Mouse (Mus musculus) limb, embryonic 13.5 days (tissue): ENCODE data around the gene Ythdc1. TPM values are rescaled to one million over a fixed set of nuclear protein-coding genes. Genes with fewer than 3 reads are reported as not detected.

ENCODE experiments used
- ATAC-seq: fragments of 200-750 bp; cut with Nextera tagmentation; 2 replicates; pipeline ENCODE4 v1.8.0; 2017; ENCODE audit warnings: low read depth, moderate number of reproducible peaks, moderate TSS enrichment; ENCODE audit not compliant: low FRiP score
- H3K27ac ChIP-seq: fragments of 300-500 bp; sonication (generic); 2 replicates; pipeline ENCODE4 v1.5.1; 2015; ENCODE audit warnings: inconsistent platforms, mild to moderate bottlenecking, moderate library complexity
- H3K27me3 ChIP-seq: fragments of 300-500 bp; sonication (generic); 2 replicates; pipeline ENCODE4 v1.6.1; 2015; ENCODE audit warnings: mild to moderate bottlenecking, inconsistent platforms
- H3K36me3 ChIP-seq: fragments of 300-500 bp; sonication (generic); 2 replicates; pipeline ENCODE4 v1.6.1; 2015; ENCODE audit warnings: inconsistent platforms, mild to moderate bottlenecking, moderate library complexity
- H3K4me1 ChIP-seq: fragments of 300-500 bp; sonication (generic); 2 replicates; pipeline ENCODE4 v1.6.1; 2015; ENCODE audit warnings: inconsistent platforms
- H3K4me2 ChIP-seq: fragments of 300-500 bp; sonication (generic); replicated peaks from 2 replicates; pipeline ENCODE4 v1.6.1; 2015; ENCODE audit warnings: inconsistent platforms, mild to moderate bottlenecking, moderate library complexity
- H3K4me3 ChIP-seq: fragments of 300-500 bp; sonication (generic); 2 replicates; pipeline ENCODE4 v1.5.1; 2015; ENCODE audit warnings: moderate library complexity, mild to moderate bottlenecking, inconsistent platforms
- H3K9ac ChIP-seq: fragments of 300-500 bp; sonication (generic); 2 replicates; pipeline ENCODE4 v1.6.1; 2015; ENCODE audit warnings: mild to moderate bottlenecking, inconsistent platforms
- H3K9me3 ChIP-seq: fragments of 300-500 bp; sonication (generic); 2 replicates; pipeline ENCODE4 v1.6.1; 2016; ENCODE audit warnings: inconsistent platforms
- WGBS: fragments of 180-500 bp; shearing (Covaris S2); methylation state at CpG from one replicate; pipeline ENCODE4 v1.1.7; 2015; 5-methylcytosine and 5-hydroxymethylcytosine counted together
- polyA plus RNA-seq: library from polyadenylated mRNA; unstranded; fragments of >200 nt; fragmentation: Nextera tagmentation; extraction: Ambion mirVana; gene quantifications from 2 replicates; pipeline ENCODE4 v1.2.1, GENCODE M21; 2015

The Ythdc1 gene
- polyA plus RNA-seq = 43.2 and 45.7 TPM in 2 replicates

DNA sequence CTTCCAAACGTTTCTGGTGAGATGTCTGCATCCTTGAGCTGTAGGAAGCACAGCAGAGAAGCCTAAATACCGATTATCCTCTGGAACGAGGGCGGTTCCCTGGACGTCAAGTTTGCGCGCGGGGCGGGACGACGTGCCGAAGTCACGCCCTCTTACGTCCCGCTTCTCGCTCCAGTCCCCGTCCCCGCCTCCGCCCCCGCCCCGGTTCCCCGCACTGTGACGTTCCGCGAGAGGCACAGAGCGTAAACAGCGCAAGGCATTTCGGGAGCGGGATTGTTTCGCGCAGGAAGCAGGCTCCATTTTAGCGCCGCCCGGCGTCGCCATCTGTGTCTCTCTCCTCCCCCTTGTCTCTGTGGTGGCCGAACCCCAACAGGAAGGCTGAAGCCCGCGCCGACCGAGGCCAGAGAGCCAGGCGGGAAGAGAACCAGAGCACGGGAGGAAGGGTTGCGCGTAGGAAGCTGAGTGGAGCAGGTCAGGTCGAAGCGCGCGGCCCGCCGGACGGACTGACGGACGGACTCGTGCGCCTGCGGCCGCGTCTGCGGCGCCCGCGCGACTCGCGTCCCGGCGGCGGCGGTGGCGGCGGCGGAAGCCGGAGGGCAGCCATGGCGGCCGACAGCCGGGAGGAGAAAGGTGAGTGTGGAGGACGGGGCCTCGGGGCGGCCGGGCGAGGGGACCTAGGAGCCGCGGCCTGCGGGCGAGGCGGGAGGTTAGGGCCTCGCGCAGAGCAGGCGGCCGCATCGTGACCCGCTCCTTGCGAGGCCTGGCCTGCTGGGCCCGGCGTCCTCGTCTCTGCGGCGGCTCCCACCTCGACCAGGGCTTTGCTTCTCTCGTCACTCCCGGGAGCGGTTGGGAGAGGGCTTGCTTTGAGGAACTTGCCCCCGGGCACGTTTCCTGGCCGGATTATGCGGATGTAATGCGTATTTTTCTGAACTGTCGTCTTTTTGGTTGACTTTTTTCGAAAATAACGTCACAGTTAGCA, at the start of gene Ythdc1:
Gene Ythdc1 (plus strand): TSS at position 260 of the 979 bp plus-strand sequence.
- under 1% methylated on average over 104 of the region's 111 CpGs for WGBS

DNA sequence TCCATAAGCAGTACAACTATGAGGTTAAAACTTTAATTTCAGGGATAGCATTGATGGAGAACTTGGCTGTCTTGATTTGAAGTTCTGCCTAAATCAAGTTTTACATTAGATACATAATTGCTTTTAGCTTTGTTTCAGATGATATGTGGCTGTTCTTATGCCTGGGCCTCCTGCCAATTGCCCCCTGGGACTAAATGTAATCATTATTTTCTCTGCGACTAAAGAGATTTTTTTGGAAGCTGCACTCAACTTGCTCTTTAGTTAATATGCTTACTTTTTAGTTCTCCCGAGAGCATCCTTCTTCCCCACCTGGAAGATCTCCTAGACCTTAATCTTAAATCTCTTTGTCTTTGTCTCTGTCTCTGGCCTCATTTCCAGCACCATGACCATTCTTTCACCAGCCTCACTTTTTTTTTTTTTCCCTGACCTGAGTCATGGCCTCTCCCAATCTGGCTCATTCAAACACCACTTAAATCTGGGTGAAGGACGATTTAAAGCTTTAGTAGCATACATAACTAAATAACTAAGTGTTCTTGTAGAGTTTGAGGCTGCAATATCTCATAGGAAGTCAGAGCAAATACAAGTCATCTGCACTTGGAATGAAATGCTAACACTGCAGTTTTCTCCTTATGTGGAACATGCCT, 34.9 kb upstream of the Ythdc1 start:
- Histone ChIP-seq H3K9ac (no peak overlapping the region), H3K4me3 (no peak overlapping the region), H3K27me3 (no peaks in the 10 kb centered on the region), H3K4me2 (no peak overlapping the region), H3K27ac (no peak overlapping the region), H3K4me1 (no peaks in the 10 kb centered on the region), H3K36me3 (no peaks in the 10 kb centered on the region), H3K9me3 (no peaks in the 10 kb centered on the region)
- ATAC-seq = 0 out of 2 replicates have a peak, but pooled peaks have one; percentile 24
- 45% methylated on average over 3 of the region's 3 CpGs for WGBS

More for the DNA sequence above, at the start of gene Ythdc1:
- H3K27me3 ChIP-seq = no peaks in the 10 kb centered on the region
- 0 out of 2 replicates have a peak, but pooled peaks cover 7% of the 10 kb centered on the region for H3K4me1 ChIP-seq
- H3K4me2 ChIP-seq = peak within 1 kb of the TSS; percentile 83
- peak within 1 kb of the TSS; percentile 99 for H3K9ac ChIP-seq
- H3K4me3 ChIP-seq = peak within 1 kb of the TSS; percentile 92
- peak within 1 kb of the TSS; percentile 99 for H3K27ac ChIP-seq
- peak; percentile 99 for ATAC-seq
- no peaks in the 10 kb centered on the region for H3K9me3 ChIP-seq
- peaks cover 3% of the 10 kb centered on the region for H3K36me3 ChIP-seq

GRCm38 (mm10) chr5:86771010-86771409, 33.0 kb upstream of the Ythdc1 start:
- Histone ChIP-seq H3K4me3 (no peak overlapping the region), H3K9me3 (no peaks in the 10 kb centered on the region), H3K27ac (no peak overlapping the region), H3K36me3 (no peaks in the 10 kb centered on the region), H3K4me1 (no peaks in the 10 kb centered on the region), H3K4me2 (no peak overlapping the region), H3K27me3 (no peaks in the 10 kb centered on the region), H3K9ac (no peak overlapping the region)
- no peak for ATAC-seq

DNA sequence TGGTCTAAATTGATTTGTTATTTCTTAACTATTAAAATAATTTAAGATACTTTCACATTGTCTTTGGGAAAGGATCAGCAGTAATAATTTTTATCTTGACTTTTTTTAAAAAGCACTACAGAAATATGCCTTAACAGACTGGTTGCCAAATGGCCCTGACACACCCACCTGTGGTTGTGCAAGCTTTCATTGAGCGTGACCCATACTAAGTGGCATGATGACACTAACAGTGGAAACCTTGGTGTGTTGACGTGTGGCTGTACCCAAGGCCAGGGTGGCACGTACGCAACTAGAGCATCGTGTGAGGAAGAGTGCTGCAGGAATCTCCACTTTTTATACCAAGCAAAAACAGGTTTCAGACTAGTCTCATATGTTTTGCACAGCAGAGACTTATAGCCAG, 27.1 kb upstream of the Ythdc1 start:
- H3K27ac ChIP-seq = no peak overlapping the region
- no peak overlapping the region for H3K4me3 ChIP-seq
- WGBS = 91% methylated on average over 5 of the region's 5 CpGs
- no peak overlapping the region for H3K4me2 ChIP-seq
- no peaks in the 10 kb centered on the region for H3K36me3 ChIP-seq
- H3K27me3 ChIP-seq = no peaks in the 10 kb centered on the region
- H3K9ac ChIP-seq = no peak overlapping the region
- H3K4me1 ChIP-seq = no peaks in the 10 kb centered on the region
- ATAC-seq = no peak
- H3K9me3 ChIP-seq = no peaks in the 10 kb centered on the region

DNA sequence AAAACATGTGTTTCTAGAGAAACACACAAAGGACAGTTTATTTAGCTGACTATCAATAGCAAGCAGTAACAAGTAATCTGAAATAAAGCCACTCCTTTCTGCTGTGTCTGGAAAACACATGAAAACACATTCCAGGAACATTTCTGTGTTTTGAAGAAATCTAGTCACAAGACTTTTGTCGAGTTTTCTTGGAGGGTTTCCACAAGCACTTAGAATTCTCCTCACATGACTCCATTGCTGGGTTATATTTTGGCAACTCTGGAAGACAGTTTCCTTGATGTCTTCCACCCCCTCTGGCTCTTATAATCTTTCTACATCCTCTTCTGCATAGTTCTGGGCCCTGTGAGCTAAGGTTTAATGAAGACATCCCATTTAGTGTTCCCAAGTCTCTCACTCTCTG, 25.6 kb upstream of the Ythdc1 start:
- no peak overlapping the region for H3K27ac ChIP-seq
- H3K27me3 ChIP-seq = no peaks in the 10 kb centered on the region
- WGBS = 40% methylated on average over 1 of the region's 1 CpGs
- H3K4me3 ChIP-seq = no peak overlapping the region
- H3K4me1 ChIP-seq = no peaks in the 10 kb centered on the region
- H3K9me3 ChIP-seq = no peaks in the 10 kb centered on the region
- no peak; the same call in 1 of the 2 replicates for ATAC-seq
- H3K4me2 ChIP-seq = no peak overlapping the region
- no peak overlapping the region for H3K9ac ChIP-seq
- H3K36me3 ChIP-seq = no peaks in the 10 kb centered on the region

DNA sequence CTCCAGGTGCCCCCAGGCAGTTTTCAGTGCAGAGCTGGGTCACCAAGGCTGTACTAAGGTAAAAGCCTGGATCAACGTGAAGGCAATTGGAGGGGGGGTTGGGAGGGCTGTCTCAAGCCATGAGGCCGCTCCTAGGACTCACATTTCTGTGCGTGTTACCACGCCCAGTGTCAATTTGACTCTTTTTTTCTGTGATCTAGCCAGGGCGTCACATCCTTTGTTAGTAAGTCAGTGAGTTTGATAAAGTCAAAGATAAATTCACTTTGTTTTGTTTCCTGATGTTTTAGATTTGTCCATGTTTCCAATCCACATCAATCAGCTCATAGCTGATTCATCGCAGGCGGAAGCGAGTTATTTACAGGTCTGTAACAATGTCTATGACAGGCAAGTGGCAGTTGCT, 21.0 kb upstream of the Ythdc1 start:
- Histone ChIP-seq H3K36me3 (no peaks in the 10 kb centered on the region), H3K9ac (no peak overlapping the region), H3K4me2 (no peak overlapping the region), H3K4me1 (peaks cover 3% of the 10 kb centered on the region; the same call in 1 of the 2 replicates), H3K27me3 (no peaks in the 10 kb centered on the region), H3K27ac (no peak overlapping the region), H3K4me3 (no peak overlapping the region), H3K9me3 (no peaks in the 10 kb centered on the region)
- no peak for ATAC-seq
- WGBS = 50% methylated on average over 8 of the region's 8 CpGs

GRCm38 (mm10) chr5:86784205-86784604, 19.8 kb upstream of the Ythdc1 start:
- no peaks in the 10 kb centered on the region for H3K27me3 ChIP-seq
- no peak overlapping the region for H3K27ac ChIP-seq
- peaks cover 3% of the 10 kb centered on the region; the same call in 1 of the 2 replicates for H3K4me1 ChIP-seq
- no peak for ATAC-seq
- H3K9me3 ChIP-seq = no peaks in the 10 kb centered on the region
- H3K36me3 ChIP-seq = no peaks in the 10 kb centered on the region
- H3K9ac ChIP-seq = no peak overlapping the region
- no peak overlapping the region for H3K4me3 ChIP-seq
- no peak overlapping the region for H3K4me2 ChIP-seq
- 39% methylated on average over 1 of the region's 1 CpGs for WGBS

DNA sequence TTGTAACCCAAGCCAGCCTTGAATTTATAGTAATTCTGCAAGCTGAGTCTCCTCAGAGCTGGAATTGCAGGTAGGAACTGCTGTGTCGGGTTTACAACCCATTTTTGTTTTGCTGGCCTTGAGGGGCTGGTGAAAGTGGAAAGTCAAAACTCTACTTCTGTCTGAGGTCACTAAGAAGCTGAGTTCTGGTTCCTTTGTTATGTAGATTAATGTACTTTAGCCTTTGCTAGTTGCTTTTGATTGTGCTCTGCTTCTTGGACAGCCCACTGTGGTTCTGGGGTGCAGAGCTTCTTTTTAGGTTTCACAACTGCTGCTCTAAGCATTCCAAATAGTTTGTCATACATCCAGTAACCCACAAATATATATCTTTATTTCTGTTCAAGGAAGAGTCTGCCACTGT, 17.2 kb upstream of the Ythdc1 start:
- Histone ChIP-seq H3K4me1 (peaks cover 3% of the 10 kb centered on the region; the same call in 1 of the 2 replicates), H3K27me3 (no peaks in the 10 kb centered on the region), H3K4me2 (no peak overlapping the region), H3K9ac (no peak overlapping the region), H3K4me3 (no peak overlapping the region), H3K9me3 (no peaks in the 10 kb centered on the region), H3K36me3 (no peaks in the 10 kb centered on the region), H3K27ac (no peak overlapping the region)
- no peak for ATAC-seq
- 23% methylated on average over 1 of the region's 1 CpGs for WGBS

DNA sequence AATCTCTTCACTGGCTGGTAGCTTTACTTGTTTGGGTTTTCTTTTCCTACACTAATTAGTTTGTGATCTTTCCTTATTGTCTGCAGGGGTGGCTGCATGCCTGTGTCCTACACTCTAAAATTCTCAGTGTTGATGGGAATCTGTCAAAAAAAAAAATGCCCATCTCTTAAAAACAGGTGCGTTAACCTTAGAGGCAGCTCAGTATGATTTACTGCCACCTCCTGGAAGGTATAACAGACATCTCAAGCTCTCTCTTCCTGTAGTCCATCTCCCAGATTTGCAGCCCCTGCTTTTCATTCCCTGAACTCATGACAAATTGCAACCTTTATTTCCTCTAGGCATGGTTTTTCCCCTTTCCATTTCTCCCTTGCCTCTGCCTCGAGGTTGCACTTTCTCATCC, 14.1 kb upstream of the Ythdc1 start:
- H3K27me3 ChIP-seq = no peaks in the 10 kb centered on the region
- H3K36me3 ChIP-seq = no peaks in the 10 kb centered on the region
- no peak overlapping the region for H3K27ac ChIP-seq
- no peak overlapping the region for H3K4me3 ChIP-seq
- 56% methylated on average over 2 of the region's 2 CpGs for WGBS
- H3K9me3 ChIP-seq = no peaks in the 10 kb centered on the region
- ATAC-seq = no peak
- H3K9ac ChIP-seq = no peak overlapping the region
- H3K4me1 ChIP-seq = no peaks in the 10 kb centered on the region
- no peak overlapping the region for H3K4me2 ChIP-seq

GRCm38 (mm10) chr5:86792249-86792648, 11.8 kb upstream of the Ythdc1 start:
- H3K4me1 ChIP-seq = no peaks in the 10 kb centered on the region
- H3K36me3 ChIP-seq = no peaks in the 10 kb centered on the region
- H3K4me3 ChIP-seq = no peak overlapping the region
- no peak overlapping the region for H3K4me2 ChIP-seq
- no peaks in the 10 kb centered on the region for H3K9me3 ChIP-seq
- no peaks in the 10 kb centered on the region for H3K27me3 ChIP-seq
- 72% methylated on average over 4 of the region's 4 CpGs for WGBS
- no peak overlapping the region for H3K9ac ChIP-seq
- no peak for ATAC-seq
- H3K27ac ChIP-seq = no peak overlapping the region

DNA sequence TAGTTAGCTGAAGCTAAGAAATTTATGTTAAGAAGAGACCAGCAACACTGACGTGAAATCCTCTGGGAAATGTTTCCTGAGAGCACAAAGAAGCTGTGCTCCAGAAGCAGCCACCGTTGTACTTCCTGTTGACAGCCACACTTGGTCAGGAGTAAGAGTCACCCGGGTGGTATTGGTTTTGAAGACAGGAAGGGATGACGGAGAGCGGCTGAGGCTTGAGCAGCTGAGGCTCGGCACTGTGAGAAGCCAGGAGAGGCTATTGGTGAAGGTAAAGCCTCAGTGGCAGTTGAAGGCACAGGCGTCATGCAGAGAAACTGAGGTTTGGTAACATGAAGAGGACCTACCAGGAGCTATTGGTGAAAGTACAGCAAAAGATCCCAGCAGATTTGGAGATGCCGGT, 11.2 kb upstream of the Ythdc1 start:
- H3K27me3 ChIP-seq = no peaks in the 10 kb centered on the region
- no peaks in the 10 kb centered on the region for H3K9me3 ChIP-seq
- no peaks in the 10 kb centered on the region for H3K36me3 ChIP-seq
- H3K9ac ChIP-seq = no peak overlapping the region
- H3K4me1 ChIP-seq = no peaks in the 10 kb centered on the region
- no peak overlapping the region for H3K4me2 ChIP-seq
- no peak overlapping the region for H3K4me3 ChIP-seq
- ATAC-seq = no peak
- 77% methylated on average over 8 of the region's 8 CpGs for WGBS
- no peak overlapping the region for H3K27ac ChIP-seq

- H3K27ac ChIP-seq = no peak overlapping the region
- no peaks in the 10 kb centered on the region for H3K27me3 ChIP-seq
- H3K9me3 ChIP-seq = no peaks in the 10 kb centered on the region
- WGBS = 66% methylated on average over 3 of the region's 3 CpGs
- H3K4me2 ChIP-seq = no peak overlapping the region
- H3K4me1 ChIP-seq = no peaks in the 10 kb centered on the region
- no peak overlapping the region for H3K9ac ChIP-seq
- peaks cover 28% of the 10 kb centered on the region for H3K36me3 ChIP-seq
- ATAC-seq = no peak
- H3K4me3 ChIP-seq = no peak overlapping the region
Observed at GRCm38 (mm10) chr5:86816795-86817194, 12.8 kb downstream of the Ythdc1 start.
